Mouse (Mus musculus) G1E-ER4 (cell line): Measurements from ENCODE around the gene Polr3c. TPM values are rescaled to one million over a fixed set of nuclear protein-coding genes. Genes with fewer than 3 reads are reported as not detected.

Experiments used
- GATA1 ChIP-seq: IDR thresholded peaks from one replicate; pipeline ENCODE4 v1.8.0; 2012; ENCODE audit warnings: low read length, inconsistent platforms
- polyA plus RNA-seq: library from polyadenylated mRNA; stranded (reverse); fragments of >175 nt; gene quantifications from 2 replicates; pipeline ENCODE4 v1.2.3, GENCODE M21; 2012

The Polr3c gene
- polyA plus RNA-seq, 1 experiment, result 8.5 TPM

DNA sequence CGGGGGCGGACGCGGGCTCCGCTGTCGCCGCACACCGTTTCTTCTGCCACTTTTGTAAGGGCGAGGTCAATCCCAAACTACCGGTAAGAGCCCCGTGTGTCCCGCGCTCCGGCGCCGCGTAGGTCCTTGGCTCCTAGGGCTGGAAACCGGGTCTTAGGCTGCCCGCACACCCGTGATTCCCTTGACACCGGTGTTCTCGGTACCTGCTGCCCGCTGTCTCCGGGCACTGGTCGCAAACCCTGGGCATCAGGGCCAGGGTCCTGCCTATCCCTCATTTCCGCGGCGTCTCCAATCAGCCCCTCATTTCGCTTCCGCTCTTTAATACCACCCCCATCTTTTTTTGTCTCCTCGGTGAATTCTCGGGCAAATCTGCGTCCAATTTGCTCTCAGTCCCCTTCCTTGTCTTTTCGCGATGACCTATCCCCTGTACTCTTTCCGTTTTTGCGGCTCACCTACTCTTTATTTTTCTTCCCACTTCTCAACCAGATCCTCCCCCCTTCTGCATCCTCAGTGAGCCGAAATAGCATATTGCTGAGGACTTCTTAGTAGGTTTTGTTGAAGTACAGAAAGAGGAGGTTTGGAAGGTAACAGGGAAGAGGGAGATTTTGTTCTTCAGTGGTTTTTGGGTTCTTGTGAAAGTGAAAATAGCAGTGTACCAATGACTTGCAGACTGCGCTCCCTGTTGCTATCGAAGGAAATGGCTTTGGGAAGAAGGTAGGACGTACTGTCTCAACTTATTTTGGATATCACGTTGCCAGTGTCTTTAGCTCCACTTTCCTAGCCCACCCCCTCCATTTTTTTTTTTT lies 603 bp upstream of the Polr3c start:
- no peak for TF ChIP-seq GATA1

- no peak for TF ChIP-seq GATA1
Measured at GRCm38 (mm10) chr3:96719173-96719572, 8.3 kb downstream of the Polr3c start.

GRCm38 (mm10) chr3:96715854-96716253 lies 11.6 kb downstream of the Polr3c start:
- no peak for TF ChIP-seq GATA1

- TF ChIP-seq GATA1, result no peak
Measured at GRCm38 (mm10) chr3:96714286-96714685, 13.1 kb downstream of the Polr3c start.

DNA sequence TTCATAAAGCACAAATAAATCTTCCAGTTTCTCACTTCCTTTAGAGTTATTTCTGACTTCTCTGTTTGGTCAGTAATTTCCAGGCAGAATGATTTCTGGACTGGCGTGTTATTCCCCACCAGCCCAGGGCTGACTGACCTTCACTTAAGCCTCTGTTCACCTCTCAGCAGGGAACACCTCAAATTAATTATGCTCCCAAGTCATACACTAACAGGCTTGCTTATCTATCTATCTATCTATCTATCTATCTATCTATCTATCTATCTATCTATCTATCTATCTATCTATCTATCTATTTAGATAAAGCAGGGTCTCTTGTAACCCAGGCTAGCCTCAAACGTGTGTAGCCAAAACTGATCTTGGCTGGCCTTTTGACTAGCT lies 18.8 kb downstream of the Polr3c start:
- TF ChIP-seq GATA1, result no peak

GRCm38 (mm10) chr3:96707903-96708683 lies 19.3 kb downstream of the Polr3c start, which contains the start of gene Nudt17:
Gene Nudt17 (minus strand): TSS chr3:96708562.
- no peak for TF ChIP-seq GATA1

- TF ChIP-seq GATA1, result no peak
Measured at GRCm38 (mm10) chr3:96706984-96707383, 20.4 kb downstream of the Polr3c start.

GRCm38 (mm10) chr3:96706217-96706616 lies 21.2 kb downstream of the Polr3c start:
- TF ChIP-seq GATA1, result no peak

DNA sequence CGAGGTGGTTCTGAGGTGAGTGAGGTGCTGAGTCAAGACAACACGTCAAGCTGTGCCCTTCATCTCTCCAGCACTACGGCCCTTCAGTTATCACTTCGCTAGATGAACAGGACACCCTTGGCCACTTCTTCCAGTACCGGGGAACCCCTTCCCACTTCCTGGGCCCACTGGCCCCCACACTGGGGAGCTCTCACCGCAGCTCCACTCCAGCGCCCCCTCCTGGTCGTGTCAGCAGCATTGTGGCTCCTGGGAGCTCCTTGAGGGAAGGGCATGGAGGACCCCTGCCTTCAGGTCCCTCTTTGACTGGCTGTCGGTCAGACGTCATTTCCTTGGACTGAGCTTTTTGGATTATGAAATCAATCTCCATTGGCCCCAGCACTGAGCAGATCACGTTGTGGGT lies 22.6 kb downstream of the Polr3c start:
- no peak for TF ChIP-seq GATA1

- TF ChIP-seq GATA1, result no peak
Measured at GRCm38 (mm10) chr3:96701003-96701402, 26.4 kb downstream of the Polr3c start.

- no peak for TF ChIP-seq GATA1
Measured at GRCm38 (mm10) chr3:96700376-96700775, 27.1 kb downstream of the Polr3c start.

DNA sequence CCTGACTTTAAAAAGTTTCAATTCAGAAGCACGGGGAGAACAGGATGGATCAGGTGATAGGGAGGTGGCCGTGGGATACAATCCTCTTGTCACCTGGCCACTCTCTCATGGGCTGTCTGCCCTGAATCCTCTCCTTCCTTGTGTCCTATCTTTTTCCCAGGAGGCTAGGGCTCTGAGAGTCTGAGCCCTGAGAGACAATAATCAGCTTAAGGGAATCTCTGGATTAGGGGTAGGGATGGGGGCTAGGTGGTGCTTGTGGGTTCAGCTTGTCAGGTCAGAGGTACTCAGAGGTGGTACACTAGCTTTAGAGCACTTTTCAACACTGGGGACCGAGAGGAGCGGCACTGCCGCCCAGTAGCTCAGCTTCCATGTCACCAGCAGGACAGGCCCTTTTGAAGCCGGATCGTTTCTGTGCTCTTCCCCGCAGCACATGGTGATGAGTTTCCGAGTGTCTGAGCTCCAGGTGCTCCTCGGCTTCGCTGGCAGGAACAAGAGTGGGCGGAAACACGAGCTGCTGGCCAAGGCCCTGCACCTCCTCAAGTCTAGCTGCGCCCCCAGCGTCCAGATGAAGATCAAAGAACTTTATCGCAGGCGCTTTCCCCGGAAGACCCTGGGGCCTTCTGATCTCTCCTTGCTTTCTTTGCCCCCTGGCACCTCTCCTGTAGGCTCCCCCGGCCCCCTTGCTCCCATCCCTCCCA lies 28.3 kb downstream of the Polr3c start:
- no peak for TF ChIP-seq GATA1

DNA sequence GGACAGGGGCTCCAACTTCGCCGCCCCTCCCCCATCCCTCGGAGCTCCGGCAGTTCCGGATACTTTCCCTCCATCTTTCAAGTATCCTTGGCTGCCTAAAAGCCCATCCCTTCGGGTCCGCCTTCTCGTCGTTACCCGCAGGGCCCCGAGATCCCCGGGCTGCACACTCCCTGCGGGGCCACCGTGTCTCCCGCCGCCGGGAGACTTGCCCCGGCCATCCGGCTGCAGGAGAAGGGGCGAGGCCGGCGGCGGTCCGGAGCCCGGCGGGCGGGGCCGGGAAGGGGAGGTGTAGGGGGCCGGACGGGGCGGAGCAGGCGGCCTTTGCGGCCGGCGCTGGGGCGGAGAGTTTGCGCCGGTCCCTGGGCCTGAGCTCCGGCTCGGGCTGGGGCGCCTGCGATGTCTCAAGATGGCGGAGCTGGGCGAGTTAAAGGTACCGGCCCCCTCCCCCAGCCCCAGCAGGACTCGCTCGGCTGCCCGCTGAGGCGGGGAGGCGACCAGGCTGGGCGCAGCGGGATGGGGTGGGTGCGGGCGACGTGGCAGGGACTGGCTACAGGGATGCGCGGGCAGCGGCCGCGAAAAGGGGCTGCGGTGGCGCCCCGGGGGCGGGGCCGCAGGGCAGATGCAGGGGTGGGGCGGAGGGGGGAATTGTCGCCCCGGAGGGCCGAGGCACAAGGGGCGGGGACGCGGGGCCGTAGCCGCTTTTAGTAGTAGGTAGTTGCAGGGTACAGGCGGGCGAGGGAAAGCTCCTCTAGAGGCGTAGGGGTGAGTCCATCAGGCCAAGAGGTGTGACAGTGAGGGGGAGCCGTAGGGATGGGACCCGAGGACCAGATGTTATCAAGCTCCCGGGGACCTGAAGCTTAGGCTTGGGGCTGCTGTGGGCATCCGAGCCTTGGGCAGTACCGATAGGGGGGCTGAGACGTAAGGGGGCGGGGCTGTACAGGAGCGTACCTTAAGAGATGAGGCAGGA lies 30.4 kb downstream of the Polr3c start:
- TF ChIP-seq GATA1, result no peak

DNA sequence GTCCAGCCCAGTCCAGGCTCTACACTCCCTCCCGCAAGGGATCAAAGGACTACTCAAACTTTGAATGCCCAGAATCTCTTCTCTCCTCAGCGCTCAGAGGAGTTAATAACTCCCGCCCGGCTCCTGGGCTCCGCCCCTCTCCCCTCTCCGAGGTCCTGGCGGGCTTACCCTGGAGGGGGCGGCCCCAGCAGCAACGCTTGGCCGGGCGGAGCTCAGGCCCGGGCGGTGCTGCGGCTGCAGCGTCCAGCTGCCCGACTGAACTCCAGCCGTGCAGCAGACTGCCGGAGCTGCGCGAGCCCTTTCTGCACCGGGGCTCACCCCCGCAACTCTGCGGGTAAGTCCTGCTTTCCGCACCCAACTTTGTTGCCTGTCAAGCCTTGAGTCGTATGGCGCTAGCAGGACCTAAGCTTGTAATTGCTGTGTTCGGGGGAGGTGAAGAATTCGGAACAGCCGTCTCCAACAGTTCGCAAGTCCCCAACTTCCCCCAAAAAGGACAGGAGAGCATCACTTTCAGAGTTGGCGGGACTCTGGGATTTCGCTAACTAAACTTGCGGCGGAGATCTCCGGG lies 31.1 kb downstream of the Polr3c start, which contains the start of gene Pias3:
TSS of gene Pias3 (plus strand) at position 187 of the 568 bp plus-strand sequence.
- no peak for TF ChIP-seq GATA1
